Mouse (Mus musculus) effector memory CD4-positive, alpha-beta T cell, adult 7 months (primary cell): Measurements from ENCODE around the gene Gm15091. TPM values are rescaled to one million over a fixed set of nuclear protein-coding genes. Genes with fewer than 3 reads are reported as not detected.

Source experiments
- polyA plus RNA-seq: library from polyadenylated mRNA; unstranded; fragments of 100-300 nt; shearing (Covaris generic); gene quantifications from one replicate; pipeline ENCODE4 v1.2.1, GENCODE M21; 2017

Gene Gm15091
- polyA plus RNA-seq = not detected

GRCm38 (mm10) chrX:149941355-149941754 is at the start of gene Gm15091:
TSS of gene Gm15091 (plus strand) at chrX:149941655.

Other genes with a start within 250 kb of the Gm15091 start
- gene Gm15097, start 157.2 kb upstream of the Gm15091 start, polyA plus RNA-seq = not detected